Mouse (Mus musculus) neural tube, embryonic 11.5 days (tissue): ENCODE measurements around the gene Gm45062. TPM values are rescaled to one million over a fixed set of nuclear protein-coding genes. Genes with fewer than 3 reads are reported as not detected.

Source experiments
- ATAC-seq: fragments of 200-750 bp; cut with Nextera tagmentation; 2 replicates; pipeline ENCODE4 v1.8.0; 2017; ENCODE audit warnings: moderate number of reproducible peaks, mild to moderate bottlenecking, moderate TSS enrichment, moderate library complexity; ENCODE audit not compliant: insufficient read depth, low FRiP score, low TSS enrichment
- DNase-seq: peaks from one replicate; pipeline ENCODE4 v3.0.0-alpha.2; 2015; ENCODE audit warnings: low spot score
- H3K27ac ChIP-seq: fragments of 300-500 bp; sonication (generic); 2 replicates; pipeline ENCODE4 v1.5.1; 2014; ENCODE audit warnings: low read depth, mild to moderate bottlenecking, low read length
- H3K27me3 ChIP-seq: fragments of 300-500 bp; sonication (generic); 2 replicates; pipeline ENCODE4 v1.6.1; 2014; ENCODE audit warnings: mild to moderate bottlenecking, low read length, mixed read lengths; ENCODE audit not compliant: control insufficient read depth, insufficient read depth
- H3K36me3 ChIP-seq: fragments of 300-500 bp; sonication (generic); 2 replicates; pipeline ENCODE4 v1.6.1; 2014; ENCODE audit warnings: mild to moderate bottlenecking, low read length, moderate library complexity, mixed read lengths; ENCODE audit not compliant: control insufficient read depth, insufficient read depth
- H3K4me1 ChIP-seq: fragments of 300-500 bp; sonication (generic); 2 replicates; pipeline ENCODE4 v1.6.1; 2014; ENCODE audit warnings: low read length, mixed read lengths; ENCODE audit not compliant: control insufficient read depth, insufficient read depth
- H3K4me2 ChIP-seq: fragments of 300-500 bp; sonication (generic); 2 replicates; pipeline ENCODE4 v1.6.1; 2014; ENCODE audit warnings: low read depth, mild to moderate bottlenecking, moderate library complexity
- H3K4me3 ChIP-seq: fragments of 300-500 bp; sonication (generic); 2 replicates; pipeline ENCODE4 v1.5.1; 2014; ENCODE audit warnings: low read depth, low read length
- H3K9ac ChIP-seq: fragments of 300-500 bp; sonication (generic); 2 replicates; pipeline ENCODE4 v1.6.1; 2014; ENCODE audit warnings: mild to moderate bottlenecking, low read length
- H3K9me3 ChIP-seq: fragments of 300-500 bp; sonication (generic); 2 replicates; pipeline ENCODE4 v1.6.1; 2016; ENCODE audit warnings: low read length; ENCODE audit not compliant: control insufficient read depth
- WGBS: fragments of 180-500 bp; shearing (Covaris S2); extraction: QIAGEN DNeasy Blood & Tissue Kit; methylation state at CpG from one replicate; pipeline ENCODE4 v1.1.7; 2014; 5-methylcytosine and 5-hydroxymethylcytosine counted together
- polyA plus RNA-seq: library from polyadenylated mRNA; unstranded; fragments of >200 nt; fragmentation: Nextera tagmentation; extraction: Ambion mirVana; gene quantifications from 2 replicates; pipeline ENCODE4 v1.2.1, GENCODE M21; 2014

Gene Gm45062
- polyA plus RNA-seq, 1 experiment from 2014 or later = 18.3 TPM

- Histone ChIP-seq H3K4me2 (no peak overlapping the region), H3K27me3 (no peaks in the 10 kb centered on the region), H3K36me3 (no peaks in the 10 kb centered on the region), H3K4me3 (no peak overlapping the region), H3K9me3 (no peaks in the 10 kb centered on the region), H3K27ac (no peak overlapping the region), H3K9ac (no peak overlapping the region), H3K4me1 (no peaks in the 10 kb centered on the region)
- ATAC-seq (no peak), DNase-seq (no peak)
- WGBS = 89% methylated on average over 3 of the region's 3 CpGs
These were observed 215.1 kb downstream of the Gm45062 start for GRCm38 (mm10) chr6:8474316-8474715.

- H3K4me1 ChIP-seq = no peaks in the 10 kb centered on the region
- no peak overlapping the region for H3K27ac ChIP-seq
- ATAC-seq (no peak), DNase-seq (no peak)
- whole genome bisulfite sequencing = 96% methylated on average over 4 of the region's 4 CpGs
- H3K4me3 ChIP-seq = no peak overlapping the region
- no peaks in the 10 kb centered on the region for H3K9me3 ChIP-seq
- H3K4me2 ChIP-seq = no peak overlapping the region
- H3K27me3 ChIP-seq = no peaks in the 10 kb centered on the region
- no peak overlapping the region for H3K9ac ChIP-seq
- no peaks in the 10 kb centered on the region for H3K36me3 ChIP-seq
These were observed 215.6 kb downstream of the Gm45062 start for GRCm38 (mm10) chr6:8474820-8475219.

GRCm38 (mm10) chr6:8479176-8479575 lies 219.9 kb downstream of the Gm45062 start:
- H3K9ac ChIP-seq = no peak overlapping the region
- WGBS = 42% methylated on average over 1 of the region's 1 CpGs
- no peaks in the 10 kb centered on the region for H3K27me3 ChIP-seq
- H3K4me2 ChIP-seq = no peak overlapping the region
- H3K4me1 ChIP-seq = no peaks in the 10 kb centered on the region
- no peaks in the 10 kb centered on the region for H3K9me3 ChIP-seq
- DNase-seq (no peak), ATAC-seq (no peak)
- no peak overlapping the region for H3K4me3 ChIP-seq
- no peaks in the 10 kb centered on the region for H3K36me3 ChIP-seq
- H3K27ac ChIP-seq = no peak overlapping the region

GRCm38 (mm10) chr6:8484437-8485275 lies 225.4 kb downstream of the Gm45062 start:
- 94% methylated on average over 17 of the region's 17 CpGs for WGBS
- no peak overlapping the region for H3K27ac ChIP-seq
- H3K36me3 ChIP-seq = no peaks in the 10 kb centered on the region
- no peak overlapping the region for H3K9ac ChIP-seq
- DNase-seq (no peak), ATAC-seq (no peak)
- H3K4me3 ChIP-seq = no peak overlapping the region
- no peak overlapping the region for H3K4me2 ChIP-seq
- no peaks in the 10 kb centered on the region for H3K27me3 ChIP-seq
- no peaks in the 10 kb centered on the region for H3K4me1 ChIP-seq
- no peaks in the 10 kb centered on the region for H3K9me3 ChIP-seq

- 87% methylated on average over 16 of the region's 16 CpGs for WGBS
- DNase-seq (no peak), ATAC-seq (no peak)
- H3K4me1 ChIP-seq = no peaks in the 10 kb centered on the region
- H3K4me3 ChIP-seq = no peak overlapping the region
- no peaks in the 10 kb centered on the region for H3K9me3 ChIP-seq
- H3K27me3 ChIP-seq = no peaks in the 10 kb centered on the region
- no peak overlapping the region for H3K4me2 ChIP-seq
- no peak overlapping the region for H3K27ac ChIP-seq
- no peaks in the 10 kb centered on the region for H3K36me3 ChIP-seq
- H3K9ac ChIP-seq = no peak overlapping the region
These were observed 226.3 kb downstream of the Gm45062 start for GRCm38 (mm10) chr6:8485414-8486175.

- H3K4me1 ChIP-seq = no peaks in the 10 kb centered on the region
- no peaks in the 10 kb centered on the region for H3K36me3 ChIP-seq
- DNase-seq (no peak), ATAC-seq (no peak)
- no peaks in the 10 kb centered on the region for H3K27me3 ChIP-seq
- no peak overlapping the region for H3K4me3 ChIP-seq
- H3K27ac ChIP-seq = no peak overlapping the region
- H3K9ac ChIP-seq = no peak overlapping the region
- H3K9me3 ChIP-seq = no peaks in the 10 kb centered on the region
- no peak overlapping the region for H3K4me2 ChIP-seq
- 84% methylated on average over 17 of the region's 17 CpGs for WGBS
These were observed 227.3 kb downstream of the Gm45062 start for GRCm38 (mm10) chr6:8486391-8487043.

GRCm38 (mm10) chr6:8487044-8487853 lies 228.0 kb downstream of the Gm45062 start:
- Histone ChIP-seq H3K27me3 (no peaks in the 10 kb centered on the region), H3K4me3 (no peak overlapping the region), H3K9me3 (no peaks in the 10 kb centered on the region), H3K4me2 (no peak overlapping the region), H3K4me1 (no peaks in the 10 kb centered on the region), H3K36me3 (no peaks in the 10 kb centered on the region), H3K27ac (no peak overlapping the region), H3K9ac (no peak overlapping the region)
- WGBS = 81% methylated on average over 20 of the region's 20 CpGs
- DNase-seq (no peak), ATAC-seq (no peak)

- WGBS = 73% methylated on average over 5 of the region's 5 CpGs
- no peak overlapping the region for H3K4me2 ChIP-seq
- no peak for DNase-seq
- no peaks in the 10 kb centered on the region for H3K4me1 ChIP-seq
- no peaks in the 10 kb centered on the region for H3K27me3 ChIP-seq
- H3K36me3 ChIP-seq = no peaks in the 10 kb centered on the region
- ATAC-seq = no peak
- H3K4me3 ChIP-seq = no peak overlapping the region
- no peak overlapping the region for H3K27ac ChIP-seq
- no peak overlapping the region for H3K9ac ChIP-seq
- H3K9me3 ChIP-seq = no peaks in the 10 kb centered on the region
These were observed 229.0 kb downstream of the Gm45062 start for GRCm38 (mm10) chr6:8488249-8488648.
